Mouse (Mus musculus) bone marrow, adult 2 months (tissue): ENCODE results near the gene Gatad1. TPM values are rescaled to one million over a fixed set of nuclear protein-coding genes. Genes with fewer than 3 reads are reported as not detected.

Source experiments
- H3K27ac ChIP-seq: fragments of 200-500 bp; 2 replicates; pipeline ENCODE4 v1.5.1; 2012; ENCODE audit warnings: low read depth, mild to moderate bottlenecking, control low read depth, inconsistent platforms, low read length; ENCODE audit not compliant: control insufficient read depth, poor library complexity, insufficient read depth
- H3K4me1 ChIP-seq: fragments of 200-500 bp; 2 replicates; pipeline ENCODE4 v1.6.1; 2011; ENCODE audit warnings: low read length; ENCODE audit not compliant: control insufficient read depth, insufficient read depth
- H3K4me3 ChIP-seq: fragments of 200-500 bp; replicated peaks from 2 replicates; pipeline ENCODE3; 2011; ENCODE audit warnings: mild to moderate bottlenecking, low read depth, low read length, control low read depth; ENCODE audit not compliant: control insufficient read depth
- CTCF ChIP-seq: fragments of 200-500 bp; IDR thresholded peaks from 2 replicates; pipeline ENCODE4 v1.5.1; 2011; ENCODE audit warnings: low read length, control low read depth; ENCODE audit not compliant: control insufficient read depth, insufficient read depth
- POLR2A ChIP-seq: fragments of 200-500 bp; IDR thresholded peaks from 2 replicates; pipeline ENCODE4 v1.6.1; 2011; ENCODE audit warnings: low read depth, mild to moderate bottlenecking, control low read depth, low read length, borderline replicate concordance; ENCODE audit not compliant: control insufficient read depth
- WGBS: fragments of 180-500 bp; shearing (Covaris S2); methylation state at CpG from one replicate; pipeline ENCODE4 v1.1.7; 2018; 5-methylcytosine and 5-hydroxymethylcytosine counted together
- polyA plus RNA-seq: library from polyadenylated mRNA; stranded (reverse); fragments of >200 nt; gene quantifications from 2 replicates; pipeline ENCODE4 v1.2.4, GENCODE M21; 2011; ENCODE audit warnings: low replicate concordance; ENCODE audit not compliant: missing spikeins, insufficient read depth, insufficient read length

Gene Gatad1
- 46.5 and 62.7 TPM in 2 replicates for polyA plus RNA-seq

DNA sequence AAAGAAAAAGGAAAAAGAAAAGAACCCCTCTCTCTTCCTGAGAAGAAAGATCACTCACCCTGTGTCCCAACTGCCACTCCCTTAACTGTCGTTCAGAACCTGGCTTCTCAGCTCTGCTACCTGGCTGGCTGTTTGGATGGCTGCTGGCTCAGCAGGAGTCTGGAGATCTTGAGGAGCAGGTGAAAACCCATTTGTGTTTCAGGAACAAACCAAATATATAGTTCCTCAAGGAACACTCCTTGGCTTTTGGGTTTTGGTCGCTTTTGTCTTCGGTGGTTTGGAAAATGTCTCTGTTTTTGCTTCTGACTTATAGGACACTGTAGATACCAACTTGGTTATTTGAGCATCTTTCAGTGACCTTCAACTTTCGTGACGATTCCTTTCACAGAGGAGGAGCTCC, at the start of gene Gatad1:
Gene Gatad1, minus strand, starts transcription at position 101 of the 400 bp plus-strand sequence.
- TF ChIP-seq POLR2A (no peak), CTCF (no peak)
- no peaks in the 10 kb centered on the region for H3K4me1 ChIP-seq
- H3K4me3 ChIP-seq = no peak within 1 kb of the TSS
- 82% methylated on average over 5 of the region's 5 CpGs for WGBS
- H3K27ac ChIP-seq = no peak within 1 kb of the TSS

DNA sequence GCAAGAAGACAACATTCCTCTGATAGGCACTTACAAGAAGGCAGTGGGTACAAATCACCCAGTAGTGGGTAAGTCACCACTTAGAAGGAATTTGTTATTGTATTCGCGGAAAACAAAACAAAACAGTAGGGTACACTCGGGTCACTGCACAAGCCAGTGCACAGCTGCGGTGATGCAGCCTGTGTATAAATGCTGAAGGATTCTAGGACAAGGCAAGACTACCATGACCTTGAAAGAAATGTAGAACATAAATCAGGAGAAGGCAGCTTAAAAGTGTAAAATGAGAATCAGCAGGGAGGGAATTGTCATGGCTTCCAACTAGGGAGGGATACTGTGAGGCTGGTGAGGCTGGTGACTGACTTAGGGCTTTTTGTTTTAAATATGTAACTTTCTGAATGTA, 45.2 kb upstream of the Gatad1 start:
- H3K4me3 ChIP-seq = no peak overlapping the region
- no peak for TF ChIP-seq POLR2A
- H3K27ac ChIP-seq = no peak overlapping the region
- WGBS = 94% methylated on average over 4 of the region's 4 CpGs
- H3K4me1 ChIP-seq = no peaks in the 10 kb centered on the region

DNA sequence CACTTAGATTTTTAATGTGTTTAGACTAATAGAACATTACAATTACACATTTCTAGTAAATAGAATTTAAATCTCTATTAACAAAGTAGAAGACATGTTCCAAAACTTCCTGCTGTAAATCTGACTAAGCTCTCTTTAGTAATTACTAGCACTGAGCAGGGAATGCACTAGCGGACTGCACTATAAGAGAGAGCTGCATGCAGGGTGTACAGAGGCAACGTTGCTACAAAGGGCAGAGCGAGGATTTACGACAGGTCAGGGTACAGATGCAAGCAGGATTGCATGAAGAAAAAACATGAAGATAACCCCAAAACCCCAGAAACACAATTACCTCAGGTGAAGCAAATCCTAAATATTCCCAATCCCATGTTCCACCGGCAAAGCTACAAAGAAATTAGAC, 43.0 kb upstream of the Gatad1 start:
- Histone ChIP-seq H3K4me1 (no peaks in the 10 kb centered on the region; the same call in 1 of the 2 replicates), H3K27ac (no peak overlapping the region), H3K4me3 (no peak overlapping the region)
- TF ChIP-seq CTCF (no peak), POLR2A (no peak)
- 89% methylated on average over 5 of the region's 5 CpGs for WGBS

DNA sequence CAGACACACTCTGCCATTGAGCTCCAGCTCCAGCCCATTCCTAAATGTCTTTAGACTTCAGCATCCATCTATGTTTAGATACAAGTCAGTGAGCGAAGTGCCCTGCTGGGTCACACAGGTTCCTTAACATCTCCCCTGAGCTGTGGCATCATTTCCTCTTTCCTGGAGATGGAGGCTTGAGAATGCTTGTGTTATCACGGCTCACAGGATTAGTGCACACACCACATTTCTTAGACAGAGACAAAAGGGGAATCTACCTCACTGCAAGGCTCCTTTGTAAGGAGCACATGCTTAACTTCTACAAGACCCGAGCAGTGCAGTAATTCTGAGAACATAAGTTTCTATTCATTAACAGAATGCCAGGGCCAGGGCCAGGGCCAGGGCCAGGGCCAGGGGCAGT, 39.0 kb upstream of the Gatad1 start:
- WGBS = 62% methylated on average over 3 of the region's 3 CpGs
- TF ChIP-seq CTCF (no peak), POLR2A (no peak)
- Histone ChIP-seq H3K27ac (no peak overlapping the region), H3K4me1 (no peaks in the 10 kb centered on the region; the same call in 1 of the 2 replicates), H3K4me3 (no peak overlapping the region)

DNA sequence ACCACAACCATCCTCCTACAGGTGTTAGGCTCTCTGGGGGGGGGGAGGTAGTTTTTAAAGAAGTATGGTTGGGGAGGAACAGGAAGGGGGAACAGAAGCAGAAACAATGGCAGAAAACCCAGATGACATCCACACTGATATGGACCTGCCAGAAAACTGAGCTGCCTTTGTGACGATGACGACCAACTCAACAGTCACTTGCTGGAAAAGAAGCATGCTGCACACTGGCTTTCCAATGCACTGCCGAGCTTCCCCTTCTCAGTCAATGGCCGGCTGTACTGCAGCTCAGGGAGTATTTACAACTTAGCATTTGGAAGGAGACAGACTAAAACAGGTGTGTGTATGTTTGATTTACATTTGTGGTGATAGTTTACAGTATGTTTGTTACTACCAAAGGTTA, 38.2 kb upstream of the Gatad1 start:
- TF ChIP-seq CTCF (no peak), POLR2A (no peak)
- peak overlapping the region; percentile 51; the same call in 1 of the 2 replicates for H3K27ac ChIP-seq
- WGBS = 71% methylated on average over 4 of the region's 4 CpGs
- no peak overlapping the region for H3K4me3 ChIP-seq
- no peaks in the 10 kb centered on the region; the same call in 1 of the 2 replicates for H3K4me1 ChIP-seq

DNA sequence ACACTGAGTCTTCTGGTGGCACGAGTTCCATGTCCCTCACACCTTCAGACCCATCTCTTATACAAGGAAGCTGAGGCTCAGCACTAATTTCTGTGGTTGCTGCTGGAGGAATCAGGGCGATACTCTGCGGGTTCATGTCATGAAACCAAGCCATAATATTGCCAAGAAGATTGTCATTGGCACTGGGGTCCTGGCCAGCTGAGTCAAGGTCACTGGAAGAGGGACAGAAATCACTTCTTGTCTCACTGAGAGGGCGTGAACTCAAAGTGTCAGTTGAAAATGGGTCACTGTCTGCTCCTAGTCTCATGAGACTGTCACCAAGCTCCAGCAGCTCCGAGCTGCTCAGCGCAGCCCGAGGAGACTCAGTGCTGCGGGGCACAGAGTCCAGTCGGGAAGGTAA, 36.0 kb upstream of the Gatad1 start:
- WGBS = 91% methylated on average over 9 of the region's 9 CpGs
- TF ChIP-seq POLR2A = no peak
- TF ChIP-seq CTCF = no peak
- H3K27ac ChIP-seq = no peak overlapping the region
- H3K4me1 ChIP-seq = no peaks in the 10 kb centered on the region; the same call in 1 of the 2 replicates
- H3K4me3 ChIP-seq = no peak overlapping the region

DNA sequence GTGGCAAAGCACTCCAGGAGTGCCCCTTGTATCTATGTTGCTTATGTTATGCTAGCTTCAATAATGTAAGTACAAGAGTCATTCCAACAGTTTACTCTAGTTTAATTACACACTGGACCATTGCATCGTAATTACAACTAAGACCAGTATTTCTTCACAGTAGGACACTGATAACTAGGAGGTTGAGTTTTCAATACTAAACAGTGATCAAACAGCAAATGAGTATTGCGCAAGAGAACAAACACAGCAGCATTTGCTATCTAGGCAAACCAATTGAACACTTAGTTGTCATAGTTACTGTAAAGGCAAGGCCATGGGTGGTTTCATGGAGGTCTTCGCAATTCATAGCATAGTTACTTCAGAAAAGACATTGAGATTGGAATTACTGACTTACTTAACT, 34.3 kb upstream of the Gatad1 start:
- WGBS = 92% methylated on average over 3 of the region's 3 CpGs
- TF ChIP-seq POLR2A (no peak), CTCF (no peak)
- no peak overlapping the region for H3K27ac ChIP-seq
- no peak overlapping the region for H3K4me3 ChIP-seq
- H3K4me1 ChIP-seq = no peaks in the 10 kb centered on the region; the same call in 1 of the 2 replicates

DNA sequence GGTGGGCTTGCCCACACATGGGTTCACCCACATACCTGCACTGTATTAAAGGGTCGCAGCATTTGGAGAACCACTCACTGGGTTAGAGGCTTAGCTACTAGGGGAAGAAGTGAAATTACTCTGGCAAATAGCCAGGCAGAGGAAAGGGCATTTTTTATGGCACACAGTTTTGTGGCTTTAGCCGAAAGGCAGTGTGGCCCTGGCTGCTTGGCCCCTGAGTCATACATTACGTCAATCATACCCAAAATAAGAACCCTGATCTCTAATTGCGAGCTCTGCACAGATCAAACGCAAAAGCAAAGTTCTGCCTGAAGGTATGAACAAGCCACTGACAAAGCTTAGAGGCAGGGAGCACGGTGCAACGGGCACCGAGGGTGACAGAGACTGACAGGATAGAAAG, 31.3 kb upstream of the Gatad1 start:
- Histone ChIP-seq H3K4me3 (no peak overlapping the region), H3K4me1 (no peaks in the 10 kb centered on the region), H3K27ac (no peak overlapping the region)
- TF ChIP-seq POLR2A (no peak), CTCF (no peak)
- 75% methylated on average over 8 of the region's 8 CpGs for WGBS

DNA sequence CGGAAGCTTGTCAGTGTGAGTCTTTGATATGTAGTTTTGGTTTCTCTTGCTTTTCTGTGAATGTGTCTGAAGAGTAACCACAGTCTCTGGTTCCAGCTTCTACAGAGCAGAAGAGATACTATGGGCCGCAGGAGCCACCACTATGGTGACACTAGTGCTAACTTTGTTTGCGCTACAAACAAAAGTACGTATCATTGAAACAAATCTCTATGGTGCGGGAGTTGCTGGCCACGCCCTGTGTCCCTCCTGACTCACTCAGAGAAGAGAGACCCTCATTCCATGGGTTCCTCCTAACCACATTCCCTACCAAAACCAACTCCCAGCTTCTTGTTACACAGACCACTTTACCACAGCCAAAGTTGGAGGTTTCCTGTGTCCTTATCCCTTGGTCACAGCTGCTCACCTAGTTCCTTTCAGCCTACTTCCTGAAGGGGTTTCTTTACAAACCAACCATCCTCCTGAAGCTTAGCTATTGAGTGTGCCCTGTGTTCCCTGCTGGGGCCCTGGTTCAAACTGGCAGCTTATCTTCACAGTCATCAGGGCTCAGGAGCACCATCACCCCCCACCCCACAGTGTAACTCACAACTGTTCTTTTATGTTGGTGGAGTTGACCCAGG, 13.1 kb upstream of the Gatad1 start:
- TF ChIP-seq CTCF (no peak), POLR2A (no peak)
- Histone ChIP-seq H3K27ac (no peak overlapping the region), H3K4me1 (no peaks in the 10 kb centered on the region; the same call in 1 of the 2 replicates), H3K4me3 (no peak overlapping the region)
- 20% methylated on average over 6 of the region's 6 CpGs for WGBS
